Mouse (Mus musculus) forebrain, embryonic 12.5 days (tissue): ENCODE data around the gene Nemp1. TPM values are rescaled to one million over a fixed set of nuclear protein-coding genes. Genes with fewer than 3 reads are reported as not detected.

ENCODE experiments used
- ATAC-seq: fragments of 200-750 bp; cut with Nextera tagmentation; 2 replicates; pipeline ENCODE4 v1.8.0; 2017; ENCODE audit warnings: moderate TSS enrichment; ENCODE audit not compliant: low FRiP score
- H3K27ac ChIP-seq: fragments of 300-500 bp; sonication (generic); 2 replicates; pipeline ENCODE4 v1.5.1; 2016; ENCODE audit warnings: mild to moderate bottlenecking
- H3K27me3 ChIP-seq: fragments of 300-500 bp; sonication (generic); 2 replicates; pipeline ENCODE4 v1.6.1; 2016; ENCODE audit warnings: mild to moderate bottlenecking
- H3K36me3 ChIP-seq: fragments of 300-500 bp; sonication (generic); replicated peaks from 2 replicates; pipeline ENCODE4 v1.6.1; 2016; ENCODE audit warnings: mild to moderate bottlenecking
- H3K4me1 ChIP-seq: fragments of 300-500 bp; sonication (generic); 2 replicates; pipeline ENCODE4 v1.6.1; 2016
- H3K4me2 ChIP-seq: fragments of 300-500 bp; sonication (generic); 2 replicates; pipeline ENCODE4 v1.6.1; 2016; ENCODE audit warnings: mild to moderate bottlenecking, moderate library complexity
- H3K4me3 ChIP-seq: fragments of 300-500 bp; sonication (generic); replicated peaks from 2 replicates; pipeline ENCODE4 v1.5.1; 2016; ENCODE audit warnings: mild to moderate bottlenecking
- H3K9ac ChIP-seq: fragments of 300-500 bp; sonication (generic); 2 replicates; pipeline ENCODE4 v1.6.1; 2016; ENCODE audit warnings: mild to moderate bottlenecking
- H3K9me3 ChIP-seq: fragments of 300-500 bp; sonication (generic); 2 replicates; pipeline ENCODE4 v1.6.1; 2016
- WGBS: fragments of 180-500 bp; shearing (Covaris S2); methylation state at CpG from one replicate; pipeline ENCODE4 v1.1.7; 2016; 5-methylcytosine and 5-hydroxymethylcytosine counted together
- polyA plus RNA-seq: library from polyadenylated mRNA; unstranded; fragments of >200 nt; fragmentation: Nextera tagmentation; extraction: Ambion mirVana; gene quantifications from 2 replicates; pipeline ENCODE4 v1.2.1, GENCODE M21; 2016

Nemp1 gene
- polyA plus RNA-seq, 1 experiment from 2014 or later, result 10.0 TPM

DNA sequence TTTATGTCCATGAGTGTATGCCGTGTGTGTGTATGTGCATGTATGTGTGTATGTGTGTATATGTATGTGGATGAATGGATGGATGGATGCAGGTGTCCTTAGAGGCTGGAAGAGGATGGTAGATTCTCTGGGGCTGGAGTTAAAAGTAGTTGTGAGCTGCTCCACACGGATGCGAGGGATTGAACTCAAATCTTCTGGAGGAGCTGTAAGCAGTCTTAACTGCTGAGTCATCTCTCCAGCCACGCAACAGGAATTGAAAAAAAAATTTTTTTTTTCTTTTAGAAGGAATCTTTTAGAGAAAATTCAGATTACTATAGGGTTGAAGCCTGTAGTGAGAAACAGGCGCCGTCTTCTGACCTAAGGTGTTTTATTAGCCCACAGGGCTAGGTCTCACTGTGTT is 16.2 kb downstream of the Nemp1 start:
- H3K27me3 ChIP-seq, result no peaks in the 10 kb centered on the region
- H3K27ac ChIP-seq, result no peak overlapping the region
- H3K4me3 ChIP-seq, result no peak overlapping the region
- no peaks in the 10 kb centered on the region for H3K36me3 ChIP-seq
- 96% methylated on average over 6 of the region's 6 CpGs for WGBS
- H3K4me1 ChIP-seq, result peaks cover 7% of the 10 kb centered on the region
- no peak overlapping the region for H3K4me2 ChIP-seq
- ATAC-seq, result no peak
- H3K9ac ChIP-seq, result no peak overlapping the region
- H3K9me3 ChIP-seq, result no peaks in the 10 kb centered on the region

GRCm38 (mm10) chr10:127691053-127691452 is 24.4 kb downstream of the Nemp1 start:
- Histone ChIP-seq H3K9ac (no peak overlapping the region), H3K4me2 (no peak overlapping the region), H3K4me1 (no peaks in the 10 kb centered on the region), H3K27ac (no peak overlapping the region), H3K4me3 (no peak overlapping the region), H3K27me3 (no peaks in the 10 kb centered on the region), H3K36me3 (peaks cover 46% of the 10 kb centered on the region), H3K9me3 (no peaks in the 10 kb centered on the region)
- no peak for ATAC-seq
- WGBS, result 45% methylated on average over 1 of the region's 1 CpGs

GRCm38 (mm10) chr10:127694636-127695035 is 27.9 kb downstream of the Nemp1 start:
- H3K4me1 ChIP-seq, result no peaks in the 10 kb centered on the region
- no peak overlapping the region for H3K27ac ChIP-seq
- H3K36me3 ChIP-seq, result peaks cover 66% of the 10 kb centered on the region
- H3K4me2 ChIP-seq, result no peak overlapping the region
- H3K27me3 ChIP-seq, result no peaks in the 10 kb centered on the region
- 0 out of 2 replicates have a peak, but pooled peaks have one; percentile 27 for ATAC-seq
- 64% methylated on average over 2 of the region's 2 CpGs for WGBS
- H3K9me3 ChIP-seq, result no peaks in the 10 kb centered on the region
- H3K4me3 ChIP-seq, result no peak overlapping the region
- H3K9ac ChIP-seq, result no peak overlapping the region

DNA sequence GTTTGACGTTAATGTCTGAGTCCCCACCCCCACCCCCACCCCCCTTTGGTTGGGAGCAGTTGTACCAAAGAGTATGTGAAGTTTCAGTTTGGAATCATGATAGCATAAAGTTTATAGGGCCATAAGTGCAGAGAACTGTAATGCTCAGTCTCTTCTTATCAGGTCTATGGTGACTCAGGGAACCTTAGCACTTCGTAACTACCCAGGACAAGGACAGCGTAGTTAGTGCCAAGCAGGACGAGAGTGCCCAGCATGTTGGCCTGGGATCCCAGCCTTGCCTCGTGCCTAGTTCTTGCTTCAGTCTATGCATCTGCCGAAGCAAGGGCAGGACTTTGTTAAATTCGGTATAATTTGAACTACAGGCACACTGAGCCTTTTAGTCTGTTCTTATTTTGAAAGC is 29.1 kb downstream of the Nemp1 start:
- Histone ChIP-seq H3K27ac (no peak overlapping the region), H3K4me2 (no peak overlapping the region), H3K4me3 (no peak overlapping the region), H3K36me3 (peaks cover 63% of the 10 kb centered on the region), H3K4me1 (no peaks in the 10 kb centered on the region), H3K9me3 (no peaks in the 10 kb centered on the region), H3K27me3 (no peaks in the 10 kb centered on the region), H3K9ac (no peak overlapping the region)
- no peak for ATAC-seq
- WGBS, result 92% methylated on average over 7 of the region's 7 CpGs

- no peak overlapping the region for H3K4me3 ChIP-seq
- WGBS, result 95% methylated on average over 7 of the region's 7 CpGs
- no peak overlapping the region for H3K9ac ChIP-seq
- no peak for ATAC-seq
- H3K27me3 ChIP-seq, result no peaks in the 10 kb centered on the region
- no peaks in the 10 kb centered on the region for H3K4me1 ChIP-seq
- no peaks in the 10 kb centered on the region for H3K9me3 ChIP-seq
- no peak overlapping the region for H3K27ac ChIP-seq
- no peak overlapping the region for H3K4me2 ChIP-seq
- H3K36me3 ChIP-seq, result peaks cover 43% of the 10 kb centered on the region
Observed at GRCm38 (mm10) chr10:127698966-127699365, 32.3 kb downstream of the Nemp1 start.

- Histone ChIP-seq H3K9ac (no peak overlapping the region), H3K36me3 (peaks cover 12% of the 10 kb centered on the region), H3K9me3 (no peaks in the 10 kb centered on the region), H3K27me3 (no peaks in the 10 kb centered on the region), H3K27ac (no peak overlapping the region), H3K4me3 (no peak overlapping the region), H3K4me1 (no peaks in the 10 kb centered on the region), H3K4me2 (no peak overlapping the region)
- ATAC-seq, result no peak
- 58% methylated on average over 4 of the region's 4 CpGs for WGBS
Observed at GRCm38 (mm10) chr10:127703299-127703698, 36.6 kb downstream of the Nemp1 start.

- no peaks in the 10 kb centered on the region for H3K27me3 ChIP-seq
- no peak overlapping the region for H3K9ac ChIP-seq
- 70% methylated on average over 2 of the region's 2 CpGs for WGBS
- no peak overlapping the region for H3K4me3 ChIP-seq
- no peak overlapping the region for H3K27ac ChIP-seq
- no peak overlapping the region for H3K4me2 ChIP-seq
- H3K9me3 ChIP-seq, result no peaks in the 10 kb centered on the region
- no peaks in the 10 kb centered on the region for H3K4me1 ChIP-seq
- peaks cover 4% of the 10 kb centered on the region; the same call in 1 of the 2 replicates for H3K36me3 ChIP-seq
- no peak for ATAC-seq
Observed at GRCm38 (mm10) chr10:127704293-127704692, 37.6 kb downstream of the Nemp1 start.

GRCm38 (mm10) chr10:127704766-127705220 is 38.1 kb downstream of the Nemp1 start, which contains the start of gene Myo1a:
Myo1a (plus strand) TSS chr10:127705170.
- no peak within 1 kb of the TSS for H3K4me2 ChIP-seq
- H3K9ac ChIP-seq, result no peak within 1 kb of the TSS
- no peaks in the 10 kb centered on the region for H3K4me1 ChIP-seq
- 0 out of 2 replicates have a peak, but pooled peaks cover 4% of the 10 kb centered on the region for H3K36me3 ChIP-seq
- H3K27me3 ChIP-seq, result no peaks in the 10 kb centered on the region
- H3K4me3 ChIP-seq, result no peak within 1 kb of the TSS
- no peak for ATAC-seq
- no peaks in the 10 kb centered on the region for H3K9me3 ChIP-seq
- no peak within 1 kb of the TSS for H3K27ac ChIP-seq
- WGBS, result 79% methylated on average over 2 of the region's 2 CpGs

- H3K9ac ChIP-seq, result no peak overlapping the region
- no peaks in the 10 kb centered on the region for H3K9me3 ChIP-seq
- H3K4me3 ChIP-seq, result no peak overlapping the region
- no peaks in the 10 kb centered on the region for H3K27me3 ChIP-seq
- WGBS, result 96% methylated on average over 4 of the region's 4 CpGs
- H3K27ac ChIP-seq, result no peak overlapping the region
- ATAC-seq, result no peak
- H3K4me2 ChIP-seq, result no peak overlapping the region
- no peaks in the 10 kb centered on the region for H3K4me1 ChIP-seq
- no peaks in the 10 kb centered on the region for H3K36me3 ChIP-seq
Observed at GRCm38 (mm10) chr10:127705783-127706182, 39.1 kb downstream of the Nemp1 start.

GRCm38 (mm10) chr10:127707721-127708120 is 41.0 kb downstream of the Nemp1 start:
- H3K4me3 ChIP-seq, result no peak overlapping the region
- WGBS, result 93% methylated on average over 7 of the region's 7 CpGs
- no peaks in the 10 kb centered on the region for H3K9me3 ChIP-seq
- H3K4me2 ChIP-seq, result no peak overlapping the region
- no peaks in the 10 kb centered on the region for H3K27me3 ChIP-seq
- H3K4me1 ChIP-seq, result no peaks in the 10 kb centered on the region
- ATAC-seq, result no peak
- no peak overlapping the region for H3K9ac ChIP-seq
- no peak overlapping the region for H3K27ac ChIP-seq
- H3K36me3 ChIP-seq, result no peaks in the 10 kb centered on the region

- Histone ChIP-seq H3K27me3 (no peaks in the 10 kb centered on the region), H3K4me1 (no peaks in the 10 kb centered on the region), H3K36me3 (no peaks in the 10 kb centered on the region), H3K4me2 (no peak overlapping the region), H3K9ac (no peak overlapping the region; the same call in 1 of the 2 replicates), H3K9me3 (no peaks in the 10 kb centered on the region), H3K4me3 (no peak overlapping the region), H3K27ac (no peak overlapping the region)
- ATAC-seq, result no peak
- WGBS, result 83% methylated on average over 3 of the region's 3 CpGs
Observed at GRCm38 (mm10) chr10:127708850-127709370, 42.2 kb downstream of the Nemp1 start.

- Histone ChIP-seq H3K4me2 (no peak overlapping the region), H3K36me3 (no peaks in the 10 kb centered on the region), H3K27me3 (no peaks in the 10 kb centered on the region), H3K9ac (no peak overlapping the region), H3K4me1 (no peaks in the 10 kb centered on the region), H3K9me3 (no peaks in the 10 kb centered on the region), H3K27ac (no peak overlapping the region), H3K4me3 (no peak overlapping the region)
- no peak for ATAC-seq
- 89% methylated on average over 13 of the region's 13 CpGs for WGBS
Observed at GRCm38 (mm10) chr10:127710331-127710730, 43.6 kb downstream of the Nemp1 start.

- Histone ChIP-seq H3K4me3 (no peak overlapping the region), H3K9me3 (no peaks in the 10 kb centered on the region), H3K4me2 (no peak overlapping the region), H3K27me3 (no peaks in the 10 kb centered on the region), H3K36me3 (no peaks in the 10 kb centered on the region), H3K4me1 (no peaks in the 10 kb centered on the region), H3K9ac (no peak overlapping the region), H3K27ac (no peak overlapping the region)
- no peak for ATAC-seq
- 79% methylated on average over 6 of the region's 6 CpGs for WGBS
Observed at GRCm38 (mm10) chr10:127712736-127713135, 46.0 kb downstream of the Nemp1 start.
